Mouse (Mus musculus) erythroid progenitor cell, adult 5-6 weeks (primary cell): ENCODE data around the gene Vps54. TPM values are rescaled to one million over a fixed set of nuclear protein-coding genes. Genes with fewer than 3 reads are reported as not detected.
"Not testable (repeated sequence)": the region's sequence is repeated elsewhere in the genome, so short reads cannot be mapped to it uniquely, and the experiment has no call there.

Experiments used
- ATAC-seq: replicated peaks from 2 replicates; pipeline ENCODE4 v1.8.0; 2016; ENCODE audit warnings: moderate number of reproducible peaks, mild to moderate bottlenecking, moderate TSS enrichment, inconsistent platforms; ENCODE audit not compliant: poor library complexity, low FRiP score, severe bottlenecking
- total RNA-seq, 2 experiments: library from RNA; stranded (forward) in 1 of 2; stranded (reverse) in 1 of 2; fragments of 150-400 nt in 1 of 2; fragments of 186-747, 209-891 nt in 1 of 2; gene quantifications; 2 replicates each; pipeline versions ENCODE4 v1.2.3 to v1.2.4; 2015 to 2017; ENCODE audit warnings: low replicate concordance in 2 of 2

Gene Vps54
- total RNA-seq, 2 experiments from 2014 or later, result 21.0 to 54.2 TPM

DNA sequence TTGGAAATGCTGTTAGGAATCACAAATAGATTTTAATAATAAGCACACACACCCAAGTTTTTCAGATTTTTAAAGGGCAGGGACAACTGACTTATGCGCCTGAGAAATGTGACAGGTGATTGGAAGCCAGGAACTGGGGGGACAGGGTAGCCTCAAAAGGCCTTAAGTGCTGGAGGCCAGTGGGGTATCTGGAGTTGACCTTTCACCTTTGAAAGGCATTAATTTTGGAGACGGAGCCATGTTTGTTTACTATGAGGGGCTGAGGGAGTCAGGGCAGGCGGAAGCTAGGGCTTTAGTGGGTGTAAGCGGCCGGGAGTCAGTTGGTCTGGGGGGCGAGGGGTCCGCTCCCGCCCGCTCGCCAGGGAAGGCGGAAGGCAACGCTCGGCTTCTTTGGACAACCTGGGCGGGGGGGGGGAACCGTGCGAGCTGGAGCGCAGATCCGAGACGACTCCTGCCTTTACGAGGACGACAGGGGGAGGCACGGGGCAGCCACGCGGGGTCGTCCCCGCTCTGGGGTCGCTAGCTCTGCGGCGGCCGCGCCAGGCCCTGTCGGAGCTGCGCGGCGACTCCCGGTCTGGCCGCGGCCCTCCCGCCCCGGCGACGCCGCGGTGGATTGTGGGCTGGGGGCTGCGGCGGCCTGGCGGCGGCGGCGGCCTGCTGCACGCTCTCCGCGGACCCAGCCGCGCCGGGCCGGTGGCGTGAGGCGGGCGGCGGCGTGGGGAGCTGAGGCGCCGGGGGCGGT lies 631 bp upstream of the Vps54 start:
- peak; percentile 59 for ATAC-seq

DNA sequence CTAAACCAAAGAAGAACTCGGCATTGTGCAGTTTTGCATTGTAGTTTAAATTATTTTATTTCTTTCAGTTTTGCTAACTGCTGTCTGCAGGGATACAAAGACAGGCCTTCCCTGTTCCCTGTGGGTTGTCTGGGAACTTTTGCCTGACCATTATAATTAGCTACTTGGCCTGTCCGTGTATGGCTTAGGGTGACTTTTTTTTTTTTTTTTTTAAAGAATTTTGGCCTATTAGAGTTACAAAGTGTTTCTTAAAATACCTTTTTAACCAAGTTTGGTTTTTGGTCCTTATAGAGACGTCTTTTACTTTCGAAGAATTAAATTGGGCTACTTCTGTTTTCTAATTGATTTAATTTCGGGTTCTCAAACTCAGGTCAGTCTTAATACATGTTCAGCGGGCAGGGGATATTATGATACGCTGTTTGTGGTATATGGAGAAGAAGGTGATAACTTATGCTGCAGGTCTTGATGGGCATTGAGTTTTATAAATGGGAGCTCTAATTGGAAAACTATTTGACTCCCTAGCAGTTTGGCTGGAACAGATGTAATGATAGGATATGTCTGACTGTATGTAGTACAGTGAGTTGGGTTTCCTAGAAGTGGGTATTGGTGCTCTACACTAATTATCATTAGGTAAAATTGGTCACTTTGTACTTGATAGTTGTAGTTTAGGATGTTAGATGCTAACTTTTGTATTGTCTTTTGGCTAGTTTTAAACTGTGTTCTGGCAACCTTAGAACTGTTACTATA lies 855 bp downstream of the Vps54 start:
- ATAC-seq, result peak; percentile 45; the same call in 1 of the 2 replicates

DNA sequence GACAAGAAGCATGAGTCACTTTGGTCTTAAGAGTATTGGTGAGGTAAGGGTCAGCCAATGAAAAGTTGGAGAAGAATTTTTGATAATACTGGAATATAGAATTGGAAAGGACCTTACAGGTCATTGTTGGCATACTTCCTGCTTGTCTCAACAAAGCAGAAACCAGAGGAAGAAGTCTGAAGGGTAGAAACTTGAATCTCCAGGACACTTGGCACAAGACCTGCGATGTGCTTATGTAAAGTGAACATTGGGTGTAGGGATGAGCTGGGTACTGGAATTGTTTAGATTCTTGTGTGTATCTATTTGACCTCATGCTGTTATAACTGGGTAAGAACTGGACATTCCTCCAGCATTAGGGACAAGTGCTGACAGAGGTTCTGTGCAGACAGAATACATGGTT lies 2.3 kb downstream of the Vps54 start:
- ATAC-seq, result no peak

DNA sequence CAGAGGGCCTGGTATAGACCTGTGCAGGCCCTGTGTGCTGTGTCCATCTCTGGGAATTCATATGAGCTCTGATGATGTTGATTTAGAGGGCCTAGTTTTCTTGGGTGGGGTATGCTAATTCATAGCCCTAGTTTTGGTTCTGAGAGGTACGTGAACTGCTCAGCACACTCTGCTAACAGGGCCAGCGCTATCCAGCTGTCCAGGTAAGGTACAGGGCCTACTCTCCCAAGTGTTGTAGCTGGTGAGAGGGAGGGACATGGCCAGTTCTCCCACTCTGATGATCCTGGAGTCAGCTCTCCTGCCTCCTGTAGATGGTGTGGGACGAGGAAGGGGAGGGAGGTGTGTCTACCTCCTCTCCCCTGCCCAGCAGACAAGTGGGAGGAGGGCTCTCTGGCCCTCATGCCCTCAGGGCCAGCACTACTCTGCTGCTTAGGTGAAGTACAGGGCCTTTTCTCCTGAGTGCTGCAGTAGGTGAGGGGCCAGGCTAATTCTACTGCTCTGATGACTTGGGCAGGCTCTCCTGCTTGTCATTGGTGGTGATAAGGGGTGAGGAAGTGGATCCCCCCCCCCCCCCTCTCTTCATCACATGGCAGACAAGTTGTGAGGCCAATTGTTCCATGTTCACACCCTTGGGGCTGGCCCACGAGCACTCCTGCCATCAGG lies 8.3 kb downstream of the Vps54 start:
- no peak; the same call in 1 of the 2 replicates for ATAC-seq

DNA sequence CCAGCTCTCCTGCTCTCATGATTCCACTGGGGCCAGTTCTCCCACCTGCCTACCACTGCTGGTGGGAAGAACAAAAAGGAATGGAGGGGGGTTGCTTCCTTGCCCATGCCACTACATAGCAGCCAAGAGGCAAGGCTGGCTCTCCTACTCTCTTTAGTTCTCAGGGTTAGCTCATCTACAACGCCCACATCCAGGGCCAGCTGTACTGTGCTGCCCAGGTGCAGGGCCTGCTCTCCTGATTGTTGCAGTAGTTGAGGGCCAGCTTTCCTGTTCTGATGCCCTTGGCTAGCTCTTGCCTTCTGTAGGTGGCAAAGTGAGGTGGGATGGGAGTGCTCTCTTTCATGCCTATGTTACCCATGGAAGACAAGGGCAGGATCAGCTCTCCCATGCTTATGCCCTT lies 8.9 kb downstream of the Vps54 start:
- ATAC-seq, result no peak

DNA sequence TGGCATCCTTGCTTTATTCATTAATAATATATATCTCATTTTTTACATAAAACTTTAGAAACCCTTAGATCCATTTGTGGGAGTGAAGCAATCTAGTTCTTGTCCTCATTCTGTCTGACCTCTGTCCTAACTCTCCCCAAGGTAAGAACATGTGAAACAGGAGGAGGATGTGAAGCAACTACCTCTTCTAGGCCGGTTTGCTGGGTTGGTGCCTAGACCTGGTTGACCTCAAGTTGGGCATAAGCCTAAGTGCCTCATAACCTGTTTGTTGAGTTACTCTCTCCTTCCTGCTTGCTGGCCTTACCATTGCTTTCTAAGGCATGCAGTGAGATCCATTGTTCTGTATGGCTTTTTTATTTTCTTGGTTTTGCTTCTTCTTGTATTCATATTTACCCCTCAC lies 11.3 kb downstream of the Vps54 start:
- ATAC-seq, result no peak

DNA sequence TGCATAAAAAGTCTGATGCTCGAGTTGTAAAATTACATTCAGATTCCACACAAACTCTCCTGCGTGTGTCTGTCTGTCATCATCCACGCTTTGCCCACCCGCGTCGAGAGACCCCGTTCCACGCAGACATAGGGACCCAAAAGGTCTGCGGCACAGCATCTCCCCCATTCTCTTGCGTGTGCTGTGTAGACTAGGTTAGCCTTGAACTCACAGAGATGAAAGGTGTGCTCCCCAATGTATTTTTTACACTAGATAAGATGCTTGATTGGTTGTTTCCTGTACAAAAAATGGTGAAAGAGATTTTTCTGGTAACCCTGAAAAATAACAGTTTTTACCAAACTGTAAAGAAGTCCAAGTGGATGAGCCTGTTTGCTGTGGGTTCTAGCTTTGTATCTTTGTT lies 19.5 kb downstream of the Vps54 start:
- ATAC-seq, result not testable (repeated sequence)

DNA sequence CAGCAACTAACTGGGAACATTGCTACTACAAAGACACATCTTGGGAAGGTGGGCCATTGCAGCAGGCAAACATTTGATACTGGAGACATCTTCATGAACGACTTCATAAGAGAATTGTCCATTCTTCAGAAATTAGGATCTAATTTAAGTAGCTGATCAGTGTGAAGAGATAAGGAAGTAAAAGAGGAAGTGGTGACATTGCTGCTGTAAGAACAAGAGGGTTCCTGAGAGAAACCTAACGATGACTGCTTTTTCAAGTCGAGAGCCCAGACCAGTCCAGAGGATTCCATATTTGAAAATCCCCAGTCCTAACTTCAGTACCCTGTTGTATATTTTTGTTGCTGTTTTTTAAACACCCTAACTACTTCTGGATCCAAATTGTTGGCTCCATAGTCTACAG lies 26.3 kb downstream of the Vps54 start:
- no peak for ATAC-seq

DNA sequence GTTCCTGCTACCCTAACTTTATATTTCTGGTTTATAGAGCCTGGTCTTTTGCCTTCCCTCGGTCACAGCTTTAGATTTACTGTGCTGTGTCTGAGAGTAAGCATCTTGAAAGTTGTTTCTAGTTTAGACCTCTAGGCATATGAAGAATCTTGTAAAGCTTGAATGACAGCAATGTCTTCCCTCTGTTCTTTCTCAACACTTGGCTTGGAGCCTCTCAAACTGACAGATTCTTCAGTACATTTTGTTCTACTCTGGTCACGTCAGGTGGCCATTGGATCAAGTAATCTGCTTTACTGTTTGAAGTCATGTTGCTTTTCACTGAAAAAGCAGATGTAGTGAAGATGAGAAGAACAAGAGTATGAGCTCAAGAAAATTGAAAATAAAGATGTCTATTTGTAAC lies 37.1 kb downstream of the Vps54 start:
- ATAC-seq, result no peak

DNA sequence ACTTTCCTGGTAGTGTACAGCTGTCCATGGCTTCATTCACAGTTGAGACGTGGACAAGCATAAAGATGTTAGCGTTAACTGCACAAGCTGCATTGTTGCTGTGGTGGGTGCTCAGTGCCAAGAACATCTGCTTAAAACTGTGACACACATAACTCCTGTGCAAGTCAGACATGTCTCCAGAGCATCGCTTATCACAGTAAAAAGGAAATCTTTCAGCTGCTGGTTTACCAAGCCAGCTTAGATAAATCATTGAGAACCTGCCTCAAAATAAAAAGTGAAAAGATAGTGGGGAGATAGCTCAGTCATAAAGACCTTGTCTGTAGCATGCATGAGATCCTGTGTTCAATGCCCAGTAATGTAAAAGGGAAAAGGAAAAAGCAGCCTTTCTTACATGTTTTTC lies 47.3 kb downstream of the Vps54 start:
- ATAC-seq, result no peak

DNA sequence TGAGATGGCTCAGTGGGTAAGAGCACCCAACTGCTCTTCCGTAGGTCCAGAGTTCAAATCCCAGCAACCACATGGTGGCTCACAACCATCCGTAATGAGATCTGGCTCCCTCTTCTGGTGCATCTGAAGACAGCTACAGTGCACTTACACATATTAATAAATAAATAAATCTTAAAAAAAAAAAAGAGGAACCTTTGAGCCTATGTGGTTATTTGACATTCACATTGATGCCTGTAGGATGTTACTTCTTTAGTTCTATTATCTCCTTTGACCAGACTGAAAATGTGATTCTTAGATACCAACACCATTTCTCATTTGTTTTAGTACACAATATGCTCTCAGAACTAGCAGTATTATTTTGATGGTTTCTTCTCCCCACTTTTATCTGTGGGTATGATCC lies 49.1 kb downstream of the Vps54 start:
- not testable (repeated sequence) for ATAC-seq

DNA sequence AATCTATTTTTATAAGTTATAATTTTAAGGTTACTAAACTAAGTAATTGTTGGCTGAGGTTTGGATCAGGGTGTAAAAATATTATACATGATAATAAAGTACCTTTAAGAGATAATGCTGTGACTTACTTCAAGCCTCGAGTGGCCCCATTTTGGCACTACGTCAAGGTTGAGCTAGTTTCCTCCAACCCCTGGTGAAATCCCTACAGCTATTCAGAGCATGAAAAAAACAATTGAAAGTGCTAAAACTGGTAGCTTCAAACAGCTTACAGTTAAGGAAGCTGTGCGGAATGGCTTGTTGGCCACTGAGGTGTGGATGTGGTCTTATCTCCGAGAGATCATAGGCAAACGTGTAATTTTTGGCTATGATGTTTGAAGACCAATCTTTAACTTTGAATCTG lies 56.4 kb downstream of the Vps54 start:
- no peak for ATAC-seq

DNA sequence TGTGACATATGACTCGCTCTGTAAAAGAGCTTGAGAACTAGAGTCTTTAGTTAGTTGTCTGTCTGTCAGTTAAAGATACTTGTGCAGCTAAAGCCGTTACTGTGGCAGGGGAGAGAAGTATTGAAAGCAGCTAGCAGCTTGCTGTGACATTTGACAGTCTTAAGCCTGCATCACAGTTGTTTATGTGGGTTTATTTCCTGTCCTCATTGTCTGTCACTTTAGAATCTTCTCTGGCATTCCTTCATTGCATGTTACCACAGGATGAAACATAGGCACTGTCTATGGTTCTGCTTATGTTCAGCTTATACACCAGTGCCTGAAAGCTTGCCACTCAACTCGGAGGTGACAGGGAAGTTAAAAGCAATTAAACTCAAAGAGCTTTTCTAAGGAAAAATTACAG lies 64.5 kb downstream of the Vps54 start:
- ATAC-seq, result no peak

DNA sequence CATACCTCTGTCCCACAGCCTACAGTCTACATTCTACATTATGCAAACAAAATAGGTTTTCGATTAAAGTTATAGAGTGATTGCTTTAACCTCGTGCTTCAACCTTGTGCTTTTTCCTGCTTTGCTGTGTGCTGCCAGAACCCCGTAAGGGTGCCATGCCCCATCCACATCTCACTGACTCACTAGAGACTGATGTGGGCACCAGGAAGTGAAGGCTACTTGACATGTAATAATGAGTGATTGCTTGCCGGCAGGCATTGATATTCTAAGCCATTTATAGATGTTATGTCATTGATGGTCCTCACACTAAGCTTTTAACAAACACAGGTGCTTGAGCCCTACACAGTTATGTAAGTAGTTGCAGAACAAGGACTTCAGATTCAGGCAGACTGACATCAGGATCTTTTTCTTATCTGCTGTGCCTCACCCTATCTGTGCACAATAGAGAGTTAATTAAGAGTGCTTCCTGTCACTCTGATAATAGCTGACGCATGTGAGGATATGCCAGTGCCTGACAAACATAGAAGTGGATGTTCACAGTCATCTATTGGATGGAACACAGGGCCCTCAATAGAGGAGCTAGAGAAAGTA lies 68.1 kb downstream of the Vps54 start:
- no peak for ATAC-seq

DNA sequence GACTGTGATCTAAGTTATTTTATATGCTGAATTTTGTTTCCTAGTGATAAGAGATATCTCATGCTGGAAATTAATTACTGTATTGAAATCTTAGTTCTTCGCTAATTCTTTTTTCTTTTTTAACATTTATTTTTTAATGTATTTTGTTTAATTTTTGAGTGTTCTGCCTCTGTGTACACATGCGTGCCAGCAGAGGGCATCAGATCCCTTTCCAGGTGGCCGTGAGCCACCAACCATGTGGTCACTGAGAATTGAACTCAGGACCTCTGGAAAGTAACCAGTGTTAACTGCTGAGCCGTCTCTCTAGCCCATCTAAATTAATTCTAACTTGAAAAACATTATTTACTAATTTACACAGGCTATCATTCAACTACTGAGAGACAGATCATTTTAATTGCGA lies 69.0 kb downstream of the Vps54 start:
- ATAC-seq, result no peak; the same call in 1 of the 2 replicates

DNA sequence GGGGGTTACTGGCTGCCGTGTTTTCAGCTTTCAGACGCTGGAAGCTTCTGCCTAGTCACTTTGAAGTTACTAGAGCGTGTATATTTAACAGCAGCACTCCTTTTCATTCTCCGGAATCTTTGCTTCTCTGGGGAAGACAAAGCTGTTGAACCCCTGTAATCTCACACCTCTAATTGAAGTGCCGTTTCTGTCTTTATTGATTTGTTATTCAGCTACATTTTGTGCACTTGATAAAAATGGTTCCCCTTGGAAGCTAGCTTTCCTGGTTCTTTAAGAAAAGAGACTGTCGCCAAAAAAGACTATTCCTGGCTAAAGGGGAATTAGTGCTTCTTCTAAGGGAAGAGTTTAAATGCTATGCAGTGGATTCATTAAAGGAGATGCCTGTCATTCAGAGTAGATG lies 70.4 kb downstream of the Vps54 start:
- ATAC-seq, result no peak

DNA sequence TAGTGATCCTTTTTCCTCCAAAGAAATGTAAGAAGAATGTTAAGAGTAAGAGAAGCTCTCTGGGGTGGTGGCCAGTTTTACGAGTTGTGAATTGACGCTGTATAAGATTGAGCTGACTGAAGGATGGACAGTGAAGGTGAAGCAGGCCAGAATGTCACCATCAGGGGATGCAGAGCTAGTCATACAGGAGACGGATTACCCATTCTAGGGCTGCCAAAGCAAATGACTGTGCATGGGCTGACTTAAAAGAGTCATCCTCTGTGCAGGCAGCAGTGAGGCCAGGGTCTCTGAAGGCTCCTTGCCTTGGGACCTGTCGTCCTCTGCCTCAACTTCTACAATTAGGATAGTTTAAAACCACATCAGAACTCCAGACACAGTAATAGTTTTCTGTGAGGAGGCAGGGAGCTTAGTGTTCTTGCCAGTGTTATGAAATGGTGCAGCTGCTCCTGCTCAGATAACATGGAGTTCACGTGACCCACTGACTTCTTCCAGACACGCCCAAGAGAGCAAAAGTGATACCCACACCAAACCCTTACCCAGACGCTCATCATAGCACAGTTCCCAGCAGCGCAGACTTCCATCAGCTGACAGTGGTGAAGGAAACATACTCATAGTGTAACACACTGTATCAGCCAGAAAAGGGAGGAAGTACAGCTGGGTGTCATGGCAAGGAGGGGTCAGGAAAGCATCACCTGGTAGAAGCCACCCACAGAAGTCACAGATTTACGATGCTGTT lies 75.0 kb downstream of the Vps54 start:
- ATAC-seq, result peak; percentile 99

DNA sequence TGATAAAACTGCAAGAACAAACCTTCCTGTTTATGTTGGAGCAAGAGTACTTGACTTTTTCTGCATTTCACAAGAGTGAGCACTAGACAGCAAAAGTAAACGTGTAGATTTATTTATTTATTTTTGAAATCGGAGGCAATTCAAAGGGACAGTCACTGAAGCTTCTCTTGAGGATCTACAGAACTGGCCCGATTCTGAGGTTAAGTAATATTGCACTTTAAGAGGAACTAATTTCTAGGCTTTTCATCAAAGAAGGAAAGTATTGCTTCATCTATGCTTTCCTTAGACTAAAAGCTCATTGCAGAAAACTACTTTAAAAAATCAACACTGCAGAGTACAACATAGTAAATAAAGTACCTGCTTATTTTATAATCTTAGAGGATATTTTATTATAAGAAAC lies 82.5 kb downstream of the Vps54 start:
- no peak for ATAC-seq

DNA sequence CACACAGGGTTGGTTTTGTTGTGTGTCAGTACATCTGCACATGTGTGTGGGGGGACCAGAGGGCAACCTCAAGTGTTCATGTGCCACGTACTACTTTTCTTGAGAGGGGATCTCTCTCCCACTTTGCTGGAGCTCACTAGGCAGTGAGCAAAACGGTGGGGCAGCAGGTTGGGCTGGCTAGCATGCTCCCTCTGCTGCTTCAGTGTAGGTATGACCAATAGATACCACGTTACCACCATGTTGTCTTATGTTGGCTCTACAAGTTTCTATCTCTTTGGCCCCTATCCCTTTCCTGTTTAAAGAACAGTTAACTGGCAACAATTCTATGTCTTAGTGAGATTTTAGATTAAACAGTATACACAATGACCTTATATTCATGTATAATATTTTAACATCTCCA lies 83.3 kb downstream of the Vps54 start:
- no peak for ATAC-seq

DNA sequence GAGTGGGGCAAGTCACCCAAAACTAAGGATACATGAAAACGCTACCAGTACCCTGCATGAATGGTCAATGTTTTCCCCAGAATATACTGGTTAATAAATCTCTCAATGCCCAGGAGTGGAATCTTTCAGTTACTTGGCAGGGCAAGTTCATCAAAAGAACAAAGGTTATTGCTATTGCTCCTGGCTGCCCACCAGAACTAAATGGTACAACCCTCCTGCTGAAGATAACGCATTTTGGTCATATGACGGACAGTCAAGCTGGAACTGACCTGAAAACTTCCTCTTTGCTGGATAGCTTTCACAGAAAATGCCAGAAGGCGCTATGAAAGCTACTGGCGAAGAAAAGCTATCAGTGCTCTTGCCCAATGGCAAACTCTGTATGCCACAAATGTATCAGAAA lies 86.7 kb downstream of the Vps54 start:
- ATAC-seq, result no peak
